Mouse (Mus musculus): ENCODE data around the gene Iscu. TPM values are rescaled to one million over a fixed set of nuclear protein-coding genes. Genes with fewer than 3 reads are reported as not detected.
A peak's percentile ranks its signal among the peaks of the same experiment; 100 is the strongest.

The Iscu gene
- total RNA-seq (2021) = 100 to 1,000 TPM; 159 to 182 TPM
- long read RNA-seq, experiment 1, transcript Iscu-201 (5 exons, 957 nt) = major isoform, 207 of 220 reads
- long read RNA-seq, experiment 1, transcript Iscu-203 (5 exons, 1,116 nt) = minor isoform, 7 of 220 reads
- long read RNA-seq, experiment 1, partial matches to known transcripts = 2 of 220 reads
- long read RNA-seq, experiment 1, other reads (novel, unspliced or antisense) = 1 of 220 reads
- long read RNA-seq, experiment 2, transcript Iscu-201 (5 exons, 957 nt) = major isoform, 155 of 166 reads
- long read RNA-seq, experiment 2, partial matches to known transcripts = 2 of 166 reads
- long read RNA-seq, experiment 2, other reads (novel, unspliced or antisense) = 2 of 166 reads

DNA sequence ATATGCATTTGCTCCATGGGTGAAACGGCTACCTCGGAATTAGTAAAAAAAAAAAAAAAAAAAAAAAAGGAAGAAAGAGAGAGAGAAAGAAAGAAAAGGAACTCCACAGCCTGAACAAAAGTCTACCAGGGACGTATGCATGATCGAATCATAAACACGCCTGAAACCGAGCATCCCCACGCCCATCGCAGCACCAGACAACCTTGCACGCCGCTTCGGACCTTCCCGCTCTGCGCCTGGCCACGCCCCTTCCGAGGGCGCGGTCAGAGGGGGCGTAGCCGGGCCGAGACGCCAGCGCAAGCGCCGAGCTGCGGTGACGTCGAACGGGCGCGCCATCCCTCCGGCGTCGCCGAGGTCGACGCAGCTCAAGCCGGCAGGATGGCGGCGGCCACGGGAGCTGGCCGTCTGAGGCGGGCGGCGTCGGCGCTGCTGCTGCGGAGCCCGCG is at the start of gene Iscu, which contains the start of gene Sart3:
TSS of gene Iscu (plus strand) at position 299 of the 446 bp plus-strand sequence.
TSS of gene Sart3 (minus strand) at position 61 of the 446 bp plus-strand sequence.
- DNase-seq (ENCODE audit: low spot score) = peak; percentile 92

DNA sequence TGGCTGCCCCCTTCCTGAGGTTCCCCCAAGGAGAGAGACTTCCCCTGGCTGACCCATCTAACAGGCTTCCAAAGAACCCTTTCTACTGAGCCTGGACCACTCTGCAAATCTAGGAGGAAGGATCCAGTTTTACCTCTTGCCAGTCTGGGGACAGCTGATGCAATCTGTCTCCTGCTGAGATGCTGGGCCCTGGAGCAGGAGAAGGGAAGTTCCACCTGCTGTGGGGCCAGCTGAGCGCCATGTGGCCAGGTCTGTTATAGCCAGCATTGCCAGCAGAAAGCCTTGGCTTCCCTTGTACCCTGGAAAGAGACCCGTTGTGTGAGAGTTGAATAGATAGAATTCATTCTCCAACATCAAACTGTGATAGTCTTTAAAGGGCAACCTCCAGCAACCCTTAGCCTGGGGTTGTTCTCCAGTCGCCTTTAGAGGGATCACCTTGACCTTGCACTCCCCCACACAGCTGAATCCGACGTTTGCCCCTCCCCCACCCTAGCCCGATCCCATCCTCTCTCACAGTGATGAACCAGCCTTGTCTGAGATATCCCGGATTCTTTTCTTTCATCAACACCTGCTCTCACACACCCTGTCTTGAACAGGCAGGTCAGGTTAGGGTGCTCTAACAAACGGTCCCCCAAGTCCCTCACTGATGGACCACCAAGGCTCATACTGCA is 48.8 kb upstream of the Iscu start:
- no peak for DNase-seq (ENCODE audit: low spot score)

- DNase-seq (ENCODE audit: low spot score) = peak; percentile 82
Measured at GRCm38 (mm10) chr5:113724446-113724845, 48.1 kb upstream of the Iscu start, which contains the start of gene 1700069L16Rik. Gene 1700069L16Rik, minus strand, starts transcription at chr5:113724772.

DNA sequence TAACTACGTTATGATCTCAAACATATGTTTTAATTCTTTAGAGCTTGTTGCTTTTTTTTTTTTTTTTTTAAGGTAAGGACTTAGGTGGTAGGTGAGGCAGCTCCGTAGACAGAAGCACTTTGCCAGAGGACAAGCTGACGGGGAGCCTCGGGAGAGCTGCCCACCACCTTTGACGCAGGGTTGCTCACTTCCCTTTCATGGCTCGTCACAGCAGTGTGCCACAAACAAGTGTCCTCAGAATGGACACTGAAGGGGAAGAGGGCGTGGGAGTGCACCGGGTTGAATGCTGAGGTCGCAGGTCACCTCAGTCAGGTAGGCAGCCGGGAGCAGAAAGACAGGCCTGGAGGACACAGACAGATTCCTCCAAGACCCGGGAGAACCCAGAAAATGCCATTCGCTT is 47.1 kb upstream of the Iscu start:
- no peak for DNase-seq (ENCODE audit: low spot score)

DNA sequence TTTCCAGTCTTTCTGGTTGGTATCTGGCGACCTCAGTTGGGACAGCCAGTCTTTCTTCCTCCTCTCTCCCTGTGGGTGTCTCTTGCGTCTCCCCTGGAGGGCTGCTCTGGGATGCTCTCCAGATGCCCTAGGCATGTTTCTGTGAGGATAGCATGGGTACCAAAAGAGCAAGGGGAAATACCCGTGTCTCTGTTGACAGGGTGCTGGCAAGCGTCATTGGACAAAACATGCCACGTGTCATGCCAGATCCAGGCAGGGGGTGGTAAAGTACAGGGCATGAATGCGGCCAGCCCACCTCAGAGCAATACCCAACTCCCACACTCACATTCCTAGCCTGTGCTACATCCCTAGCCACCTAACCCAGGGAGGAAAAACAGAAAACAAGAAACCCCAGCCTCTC is 45.9 kb upstream of the Iscu start:
- no peak for DNase-seq (ENCODE audit: low spot score)

DNA sequence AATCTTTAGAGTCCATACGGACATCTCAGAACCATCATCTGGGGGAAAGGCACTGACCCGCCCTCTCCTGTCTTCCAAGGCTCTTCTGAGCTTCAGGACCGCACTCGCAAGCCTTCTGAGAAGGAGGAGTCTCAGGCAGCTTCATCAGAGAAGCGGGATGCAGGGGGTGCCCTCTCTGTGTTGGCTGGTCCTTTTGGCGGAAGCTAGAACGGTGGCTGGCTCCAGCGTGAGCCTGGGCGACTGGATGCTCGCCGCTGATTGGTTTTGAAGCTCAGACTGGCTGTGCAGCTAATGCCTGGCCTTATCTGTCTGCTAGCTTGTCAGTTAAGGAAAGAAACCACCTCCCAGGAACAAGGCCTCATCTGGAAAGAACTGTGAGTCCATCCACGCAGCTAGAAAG is 45.3 kb upstream of the Iscu start:
- no peak for DNase-seq (ENCODE audit: low spot score)

DNA sequence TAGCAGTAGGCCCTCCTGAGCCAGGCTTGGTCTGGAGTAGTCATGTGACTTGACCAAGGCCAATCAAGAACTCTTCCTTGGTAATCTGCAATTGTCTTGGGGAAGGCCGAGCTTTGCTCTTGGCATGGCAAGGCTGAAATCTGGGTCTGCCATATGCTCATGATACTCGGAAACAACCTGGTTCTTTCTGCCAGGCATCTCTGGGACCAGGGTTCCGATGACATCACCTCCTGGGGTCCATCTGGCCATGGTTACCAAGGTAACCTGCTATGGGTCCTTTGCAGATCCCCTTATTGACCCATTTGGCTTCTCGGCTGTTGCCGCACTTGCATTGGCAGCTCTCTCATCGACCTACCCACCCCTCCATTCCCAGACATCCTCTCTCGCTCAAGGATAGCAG is 44.5 kb upstream of the Iscu start:
- DNase-seq (ENCODE audit: low spot score) = no peak

DNA sequence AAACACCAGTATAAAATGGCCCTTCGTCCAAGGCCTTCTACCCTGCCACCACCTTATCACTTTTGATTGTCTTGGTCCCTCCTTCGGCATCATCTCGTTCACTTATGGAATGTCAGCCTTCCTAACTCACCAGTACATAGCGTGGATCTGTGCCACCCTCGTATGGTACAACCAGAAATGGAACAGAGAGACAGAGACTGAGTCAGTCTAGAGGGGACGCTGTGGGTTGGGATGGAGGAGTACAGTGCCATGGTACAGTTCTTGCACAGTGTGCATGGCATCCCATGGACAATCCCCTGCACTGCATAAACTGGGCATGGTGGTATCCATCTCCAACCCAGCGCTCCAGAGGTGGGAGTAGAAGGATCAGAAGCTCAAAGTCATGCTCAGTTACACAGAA is 43.9 kb upstream of the Iscu start:
- no peak for DNase-seq (ENCODE audit: low spot score)

GRCm38 (mm10) chr5:113730641-113731121 is 41.9 kb upstream of the Iscu start:
- no peak for DNase-seq (ENCODE audit: low spot score)

DNA sequence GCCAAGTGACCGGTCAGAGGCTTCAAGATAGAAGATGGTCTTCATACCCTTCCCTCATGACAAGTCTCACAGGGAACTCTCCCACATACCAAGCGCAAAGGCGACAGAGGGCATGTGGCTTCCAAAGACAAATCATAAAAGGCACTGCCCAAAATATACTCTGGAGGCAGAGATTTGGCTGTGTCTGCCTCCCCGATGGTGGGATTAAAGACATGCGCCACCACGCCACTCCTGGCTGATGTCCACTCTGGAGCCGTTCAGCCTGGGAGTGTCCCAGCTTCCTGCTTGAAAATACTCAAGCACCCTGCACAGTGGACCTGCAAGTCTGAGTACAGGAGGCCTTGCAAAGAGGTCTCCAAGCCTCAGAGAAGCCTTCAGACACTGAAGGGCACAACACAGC is 41.4 kb upstream of the Iscu start:
- no peak for DNase-seq (ENCODE audit: low spot score)

- DNase-seq (ENCODE audit: low spot score) = peak; percentile 32
Measured at GRCm38 (mm10) chr5:113732182-113732581, 40.4 kb upstream of the Iscu start.

DNA sequence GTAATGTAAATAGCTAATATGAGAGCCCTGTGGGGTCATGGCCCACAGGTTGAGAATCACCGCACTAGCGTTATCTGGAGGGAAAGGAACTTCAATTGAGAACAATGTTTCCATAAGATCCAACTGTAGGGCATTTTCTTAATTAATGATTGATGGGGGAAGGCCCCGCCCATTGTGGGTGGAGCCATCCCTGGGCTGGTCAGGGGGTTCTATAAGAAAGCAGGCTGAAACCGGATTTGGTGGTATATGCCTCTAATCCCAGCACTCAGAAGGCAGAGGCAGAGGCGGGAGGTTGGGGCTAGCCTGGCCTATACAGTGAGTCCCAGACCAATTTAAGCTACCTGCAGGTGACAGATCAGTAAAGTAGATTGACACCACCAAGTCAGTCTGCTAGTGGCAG is 38.2 kb upstream of the Iscu start:
- DNase-seq (ENCODE audit: low spot score) = no peak

DNA sequence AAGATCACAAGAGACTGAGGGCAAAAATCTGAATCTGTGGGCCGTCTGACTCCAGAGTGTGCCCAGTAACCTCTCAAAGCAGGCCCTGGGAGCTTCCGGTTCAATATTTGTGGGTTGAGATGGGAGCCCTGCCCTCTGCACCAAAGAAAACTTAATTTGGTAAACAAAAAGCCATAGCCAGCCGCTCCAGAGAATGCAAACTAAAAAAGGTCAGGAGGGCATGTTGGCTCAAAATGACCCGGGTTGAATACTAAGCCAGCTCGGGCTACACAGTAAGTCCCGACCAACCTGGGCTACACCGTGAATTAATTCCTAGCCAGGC is 37.6 kb upstream of the Iscu start:
- DNase-seq (ENCODE audit: low spot score) = no peak

DNA sequence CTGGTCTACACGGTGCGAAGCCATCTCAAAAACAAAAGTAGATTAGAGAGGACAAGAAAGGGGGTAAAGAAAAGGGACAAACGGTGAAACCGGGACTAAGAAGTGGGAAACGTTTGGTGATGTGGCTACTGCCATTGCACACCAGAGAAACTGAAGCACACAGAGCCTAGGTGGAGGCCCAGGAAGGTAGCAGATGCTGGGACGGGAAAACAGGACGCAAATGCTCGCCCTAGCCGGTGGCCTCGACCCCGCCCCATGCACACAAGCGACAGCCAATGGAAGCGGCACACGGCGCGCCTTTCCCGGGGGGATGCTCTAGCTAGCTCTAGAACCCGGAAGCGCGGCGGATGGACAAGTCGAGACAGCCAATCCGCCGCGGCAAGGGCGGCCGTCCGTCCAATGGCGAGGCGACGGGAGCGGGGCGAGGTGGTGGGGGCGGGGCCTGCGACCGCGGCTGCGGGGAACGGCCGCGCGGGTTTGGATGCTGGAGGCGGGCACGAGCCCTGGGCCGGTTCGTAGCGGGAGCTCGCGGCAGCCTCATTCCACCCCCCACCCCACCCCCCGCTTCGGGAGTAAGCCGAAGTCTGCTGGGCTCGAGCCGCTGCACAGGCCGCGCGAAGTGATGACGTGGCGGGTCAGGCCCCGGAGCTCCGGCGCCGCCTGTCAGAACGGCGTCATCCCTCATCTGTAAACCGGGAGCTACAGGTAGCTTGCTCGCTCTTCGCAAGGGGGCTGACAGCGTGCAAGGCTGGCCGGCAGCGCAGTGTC is 37.0 kb upstream of the Iscu start, which contains the start of gene Ficd:
TSS of gene Ficd (plus strand) at position 459 of the 768 bp plus-strand sequence.
- peak; percentile 91 for DNase-seq (ENCODE audit: low spot score)

DNA sequence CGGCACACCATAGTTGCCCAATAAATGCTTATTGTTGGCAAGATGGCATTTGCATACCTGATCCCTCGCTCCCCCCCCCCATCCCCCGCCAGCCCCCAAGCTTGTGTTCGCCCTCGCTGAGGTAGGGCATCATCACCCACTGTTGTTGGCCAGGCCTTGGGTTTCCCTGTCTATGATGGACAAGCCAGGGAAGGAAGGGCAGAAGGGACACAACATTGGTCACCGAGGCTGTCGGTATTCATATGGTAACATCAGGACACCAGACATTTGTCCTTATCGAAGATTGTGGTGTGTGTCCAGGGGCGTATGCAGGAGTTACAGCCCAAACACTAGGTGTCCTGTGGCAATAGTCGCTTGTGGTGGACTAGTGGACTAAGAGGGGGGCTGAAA is 36.4 kb upstream of the Iscu start:
- no peak for DNase-seq (ENCODE audit: low spot score)

DNA sequence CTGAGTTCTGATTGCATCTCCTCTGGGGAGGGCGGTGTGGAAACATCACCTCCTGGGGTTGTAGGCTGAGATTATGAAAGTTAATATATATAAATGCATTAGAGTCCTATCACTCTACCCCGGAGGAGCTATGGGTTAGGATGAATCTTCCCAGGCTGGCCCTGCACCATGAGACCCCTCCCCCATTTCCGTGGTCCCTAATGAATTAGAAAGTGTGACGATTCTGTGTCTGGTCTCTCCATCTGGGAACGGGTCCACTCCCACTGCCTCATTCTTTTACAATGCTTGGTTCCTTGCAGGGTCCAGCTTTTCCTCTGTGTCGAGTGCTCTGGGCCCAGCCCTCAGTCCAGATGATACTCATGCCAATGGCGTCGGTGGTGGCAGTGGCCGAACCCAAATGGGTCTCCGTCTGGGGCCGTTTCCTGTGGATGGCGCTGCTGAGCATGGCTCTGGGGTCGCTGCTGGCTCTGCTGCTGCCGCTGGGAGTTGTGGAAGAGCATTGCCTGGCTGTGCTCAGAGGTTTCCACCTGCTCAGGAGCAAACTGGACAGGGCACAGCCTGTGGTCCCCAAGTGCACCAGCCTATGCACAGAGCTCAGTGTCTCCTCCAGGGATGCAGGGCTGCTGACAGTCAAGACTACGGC is 35.9 kb upstream of the Iscu start:
- no peak for DNase-seq (ENCODE audit: low spot score)

GRCm38 (mm10) chr5:113737607-113738237 is 34.8 kb upstream of the Iscu start:
- DNase-seq (ENCODE audit: low spot score) = no peak

DNA sequence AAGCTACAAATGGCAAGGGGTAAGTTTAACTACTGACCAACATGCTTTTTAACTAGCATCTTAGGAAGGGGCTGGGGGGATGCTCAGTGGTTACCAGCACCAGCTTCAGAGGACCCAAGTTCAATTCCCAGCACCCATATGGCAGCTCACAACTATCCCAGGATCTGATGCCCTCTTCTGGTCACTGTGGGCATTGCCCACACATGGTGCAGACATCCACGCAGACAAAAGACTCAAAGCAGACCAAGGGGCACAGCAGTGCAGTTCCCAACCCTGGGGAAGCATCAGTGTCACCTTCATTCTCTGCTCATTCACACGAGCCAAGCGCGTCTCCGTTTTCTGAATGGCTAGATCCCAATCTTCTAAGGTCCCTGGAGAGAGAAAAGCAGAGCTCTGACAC is 24.9 kb upstream of the Iscu start:
- DNase-seq (ENCODE audit: low spot score) = no peak

DNA sequence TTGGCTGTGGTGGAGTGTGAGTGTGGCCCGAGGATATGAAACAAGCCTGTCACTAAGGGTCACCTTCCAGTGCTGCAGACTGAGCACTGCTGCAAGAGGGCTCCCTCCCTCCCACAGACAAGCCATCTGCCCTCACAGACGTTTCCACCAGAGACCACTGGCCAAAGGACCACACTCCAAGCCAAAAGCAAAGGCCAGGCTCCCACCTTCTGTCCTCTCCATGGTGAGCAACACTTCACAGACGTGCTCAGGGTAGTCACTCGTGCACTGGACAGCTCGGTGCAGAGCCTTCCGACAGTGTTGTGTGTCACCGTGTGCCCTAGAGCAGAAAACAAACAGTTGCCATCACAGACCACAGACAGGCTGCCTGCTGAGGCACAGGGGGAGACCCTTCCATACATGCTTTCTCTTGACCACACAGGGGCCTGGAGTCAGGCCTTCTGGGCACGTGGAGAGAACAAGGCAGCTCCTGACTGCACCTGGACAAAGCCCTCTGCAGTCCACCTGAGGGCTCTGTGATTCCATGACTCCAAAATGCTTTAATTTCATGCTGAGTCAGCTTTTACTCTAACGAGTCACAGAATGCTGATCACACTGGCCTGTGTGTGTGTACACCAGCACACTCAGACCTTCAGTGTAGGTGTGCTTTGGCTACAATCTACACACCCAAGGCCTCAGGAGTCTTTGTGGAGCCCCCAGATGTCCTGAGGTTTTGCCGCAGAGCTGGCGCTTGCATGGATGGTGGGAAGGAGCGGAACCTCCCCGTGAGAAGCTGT is 23.8 kb upstream of the Iscu start:
- no peak for DNase-seq (ENCODE audit: low spot score)

GRCm38 (mm10) chr5:113751521-113752157 is 20.9 kb upstream of the Iscu start:
- DNase-seq (ENCODE audit: low spot score) = no peak

All from gastrocnemius, adult 18-20 months (tissue).